Mouse (Mus musculus) gastrocnemius, adult 8-10 months (tissue): ENCODE results near the gene Necab2. TPM values are rescaled to one million over a fixed set of nuclear protein-coding genes. Genes with fewer than 3 reads are reported as not detected.

Source experiments
- DNase-seq, 2 experiments: peaks; one replicate each; pipeline ENCODE4 v3.0.0; 2022; ENCODE audit warnings: low spot score in 2 of 2
- total RNA-seq, 4 experiments: library from RNA; stranded (reverse); gene quantifications; 2 replicates each; pipeline ENCODE4 v1.2.4; 2022

Necab2 gene
- total RNA-seq, 4 experiments from 2014 or later = 0.22 TPM; not detected in 3

GRCm38 (mm10) chr8:119513405-119513804 is 66.9 kb downstream of the Necab2 start:
- no peak for DNase-seq

DNA sequence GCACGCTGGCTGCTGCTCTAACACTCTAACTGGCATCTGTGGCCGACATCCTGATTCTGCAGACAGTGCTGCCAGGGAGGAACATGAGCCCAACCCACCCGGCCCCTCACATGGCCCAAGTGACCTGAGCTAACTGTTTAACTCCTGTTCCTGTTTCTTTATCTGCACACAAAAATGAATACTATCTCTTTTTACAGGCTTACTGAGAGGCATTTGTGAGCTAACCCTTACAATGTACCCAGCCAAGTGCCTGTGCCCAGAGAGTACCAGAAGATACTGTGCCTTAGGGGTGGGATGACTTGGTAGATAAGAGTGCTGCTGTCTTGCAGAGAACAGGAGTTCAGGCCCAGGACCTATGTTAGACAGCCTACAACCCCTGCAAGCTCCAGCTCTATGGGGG is 68.4 kb downstream of the Necab2 start:
- no peak for DNase-seq

- no peak for DNase-seq
These were observed 69.2 kb downstream of the Necab2 start for GRCm38 (mm10) chr8:119515767-119516166.

GRCm38 (mm10) chr8:119516674-119517073 is 70.2 kb downstream of the Necab2 start:
- DNase-seq = no peak

- no peak for DNase-seq
These were observed 73.6 kb downstream of the Necab2 start for GRCm38 (mm10) chr8:119520102-119520501.

Other genes with a start within 250 kb of the Necab2 start
- gene Hsbp1, start 102.2 kb upstream of the Necab2 start, total RNA-seq = 100 to 1,000 TPM; 133 to 148 (median 143) TPM
- gene Mlycd, start 51.8 kb upstream of the Necab2 start, total RNA-seq = 100 to 1,000 TPM in 1 of 4 experiments, 10 to 100 TPM in 3; 83.6 to 123 (median 95.6) TPM
- gene Osgin1, start 12.6 kb upstream of the Necab2 start, total RNA-seq = 10 to 100 TPM in 2 of 4 experiments, 1 to 10 TPM in 2; 5.9 to 19.9 (median 10.1) TPM
- not detected for gene Slc38a8, start 55.0 kb downstream of the Necab2 start, total RNA-seq
- 10 to 100 TPM; 18.1 to 24.4 (median 22.5) TPM for gene Mbtps1, start 112.0 kb downstream of the Necab2 start, total RNA-seq
- gene Hsdl1, start 128.5 kb downstream of the Necab2 start, total RNA-seq = 10 to 100 TPM; 16.1 to 21.1 (median 17.4) TPM
- not detected for gene Dnaaf1, start 128.5 kb downstream of the Necab2 start, total RNA-seq
- gene Taf1c, start 158.5 kb downstream of the Necab2 start, total RNA-seq = 1 to 10 TPM; 5.2 to 8.0 (median 6.9) TPM
- not detected for gene Adad2, start 166.0 kb downstream of the Necab2 start, total RNA-seq
- gene Kcng4, start 189.0 kb downstream of the Necab2 start, total RNA-seq = 10 to 100 TPM in 3 of 4 experiments, 1 to 10 TPM in 1; 8.3 to 22.8 (median 16.5) TPM
- 10 to 100 TPM; 63.4 to 89.3 (median 75.2) TPM for gene Wfdc1, start 219.6 kb downstream of the Necab2 start, total RNA-seq